Mouse (Mus musculus) adrenal gland, postnatal 36 days (tissue): Measurements from ENCODE around the gene Ak7. TPM values are rescaled to one million over a fixed set of nuclear protein-coding genes. Genes with fewer than 3 reads are reported as not detected.

ENCODE experiments used
- DNase-seq, 2 experiments: peaks; one replicate each; pipeline ENCODE4 v3.0.0; 2021; ENCODE audit warnings: mixed read lengths in 1 of 2
- total RNA-seq, 2 experiments: library from RNA; stranded (reverse); gene quantifications; 2 replicates each; pipeline ENCODE4 v1.2.3; 2021

Gene Ak7
- total RNA-seq, 2 experiments from 2014 or later: 0.30 to 0.40 TPM

GRCm38 (mm10) chr12:105786113-105786512 is 80.3 kb downstream of the Ak7 start:
- no peak for DNase-seq

- no peak for DNase-seq
Observed at GRCm38 (mm10) chr12:105787626-105788025, 81.8 kb downstream of the Ak7 start.

- no peak for DNase-seq
Observed at GRCm38 (mm10) chr12:105789885-105790284, 84.1 kb downstream of the Ak7 start.

GRCm38 (mm10) chr12:105794896-105795295 is 89.1 kb downstream of the Ak7 start:
- DNase-seq: no peak

- DNase-seq: no peak
Observed at GRCm38 (mm10) chr12:105798001-105798400, 92.2 kb downstream of the Ak7 start.

- no peak for DNase-seq
Observed at GRCm38 (mm10) chr12:105805790-105806189, 100.0 kb downstream of the Ak7 start.

- DNase-seq: no peak
Observed at GRCm38 (mm10) chr12:105806205-105806604, 100.4 kb downstream of the Ak7 start.

- DNase-seq: no peak
Observed at GRCm38 (mm10) chr12:105807416-105807815, 101.6 kb downstream of the Ak7 start.

GRCm38 (mm10) chr12:105808945-105809344 is 103.2 kb downstream of the Ak7 start:
- DNase-seq: peak in 1 of 2 experiments; percentile 28

GRCm38 (mm10) chr12:105810608-105811007 is 104.8 kb downstream of the Ak7 start:
- DNase-seq: no peak

GRCm38 (mm10) chr12:105813957-105814356 is 108.2 kb downstream of the Ak7 start:
- peak; percentile 53 to 59 for DNase-seq

- DNase-seq: no peak
Observed at GRCm38 (mm10) chr12:105823472-105823871, 117.7 kb downstream of the Ak7 start.

- no peak for DNase-seq
Observed at GRCm38 (mm10) chr12:105824743-105825142, 119.0 kb downstream of the Ak7 start.

GRCm38 (mm10) chr12:105825266-105825665 is 119.5 kb downstream of the Ak7 start:
- no peak for DNase-seq

Other genes with a start within 250 kb of the Ak7 start
- 10 to 100 TPM; 12.0 to 23.9 TPM for gene Bdkrb2, start 142.8 kb upstream of the Ak7 start, total RNA-seq
- not detected for gene Bdkrb1, start 102.9 kb upstream of the Ak7 start, total RNA-seq
- gene Gskip, start 21.1 kb upstream of the Ak7 start, total RNA-seq: 10 to 100 TPM; 20.6 to 21.7 TPM
- gene Atg2b, start 20.8 kb upstream of the Ak7 start, total RNA-seq: 10 to 100 TPM; 26.2 to 29.8 TPM
- gene Papola, start 78.7 kb downstream of the Ak7 start, total RNA-seq: 100 to 1,000 TPM; 206 to 232 TPM